Mouse (Mus musculus): Measurements from ENCODE around the gene Tmem131l.

GRCm38 (mm10) chr3:83976161-83976560 lies 63.8 kb downstream of the Tmem131l start:
- TF ChIP-seq POLR2A (IDR thresholded peaks at IDR 0.05; ENCODE audit: borderline replicate concordance, insufficient read depth, low read length) (no peak), CTCF (IDR thresholded peaks at IDR 0.05; ENCODE audit: borderline replicate concordance, insufficient read depth, low read depth, low read length) (no peak)

Data from cerebellum, adult 2 months (tissue).